Mouse (Mus musculus): Measurements from ENCODE around the gene Pik3r5.

DNA sequence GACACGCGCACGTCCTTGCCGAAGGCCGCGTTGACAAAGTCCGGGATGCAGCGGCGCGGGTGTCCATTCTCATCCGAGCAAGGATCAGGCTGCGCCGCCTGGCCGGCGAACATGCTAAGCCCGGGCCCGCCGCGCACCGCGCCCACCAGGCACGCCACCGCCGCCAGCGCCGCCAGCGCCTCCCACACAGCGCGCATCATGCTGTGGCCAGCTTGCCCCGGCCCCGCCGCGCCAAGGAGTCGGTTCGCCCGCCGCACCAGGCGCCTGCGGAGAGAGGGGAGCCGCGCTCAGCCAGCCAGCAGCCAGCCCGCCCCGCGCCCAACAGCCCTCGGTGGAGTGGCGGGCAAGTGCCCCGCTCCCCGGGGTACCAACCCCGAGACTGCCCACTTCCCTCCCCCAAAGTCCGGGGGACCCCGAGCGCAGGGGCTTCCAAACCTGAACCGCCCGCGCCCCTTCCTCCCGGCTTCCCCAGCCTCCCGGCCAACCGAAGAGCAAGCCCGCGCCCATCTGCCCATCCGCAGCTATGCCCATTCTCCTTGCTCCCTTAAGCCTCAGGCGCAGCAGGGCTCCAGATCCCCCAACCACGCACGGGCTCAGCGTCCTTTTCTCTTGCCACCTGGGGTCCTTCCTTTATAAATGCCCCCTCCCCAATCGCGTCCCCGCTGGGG, 45.9 kb upstream of the Pik3r5 start:
- TF ChIP-seq CTCF (IDR thresholded peaks at IDR 0.05; ENCODE audit: low read depth) (no peak), EP300 (IDR thresholded peaks at IDR 0.05; ENCODE audit: low read depth) (no peak)
